ENCODE assay signal across 29 mouse cellular contexts in genomic region chr10:36578375-36579145, GRCm38 (mm10).
A peak's percentile ranks its signal among the peaks of the same experiment; 100 is the strongest.
DNase-seq lines count a peak whose midpoint lies in the region; ATAC-seq lines count a peak whose summit lies in the region.
"Had no signal": no experiment of that assay in that cellular context is flagged by ENCODE, and none has a peak within 500 bp of the region (broad histone marks: within the 10 kb centered on the region; RNA-seq: fewer than 3 reads in every experiment).

No protein-coding gene starts in this region.

- H3K9ac ChIP-seq in hindbrain, embryonic 14.5 days: no peak overlapping the region
- H3K9ac ChIP-seq in hindbrain, embryonic 11.5 days (ENCODE audit: low read depth, low read length): no peak overlapping the region
- H3K9ac ChIP-seq in midbrain, embryonic 14.5 days (replicated peaks; ENCODE audit: low read length): no peak overlapping the region
- no peak overlapping the region for H3K9ac ChIP-seq in midbrain, embryonic 11.5 days (ENCODE audit: low read length)
- no peak overlapping the region for H3K9ac ChIP-seq in midbrain, embryonic 16.5 days (ENCODE audit: low read depth, low read length)
- H3K9ac ChIP-seq: embryonic facial prominence, embryonic 13.5 days; embryonic facial prominence, embryonic 15.5 days; forebrain, embryonic 12.5 days had no signal

- no peaks in the 10 kb centered on the region for H3K9me3 ChIP-seq in hindbrain, embryonic 14.5 days (ENCODE audit: control insufficient read depth, low read length)
- no peaks in the 10 kb centered on the region for H3K9me3 ChIP-seq in hindbrain, embryonic 11.5 days (ENCODE audit: control insufficient read depth, low read length)
- no peaks in the 10 kb centered on the region for H3K9me3 ChIP-seq in midbrain, embryonic 14.5 days (ENCODE audit: control insufficient read depth, low read length)
- H3K9me3 ChIP-seq in midbrain, embryonic 11.5 days (ENCODE audit: control insufficient read depth, low read length): no peaks in the 10 kb centered on the region
- H3K9me3 ChIP-seq in midbrain, embryonic 16.5 days (replicated peaks; ENCODE audit: control insufficient read depth, low read length, poor library complexity, severe bottlenecking): no peaks in the 10 kb centered on the region
- no peaks in the 10 kb centered on the region for H3K9me3 ChIP-seq in midbrain, embryonic 10.5 days (replicated peaks)
- H3K9me3 ChIP-seq: embryonic facial prominence, embryonic 13.5 days; embryonic facial prominence, embryonic 15.5 days; forebrain, embryonic 10.5 days; forebrain, embryonic 12.5 days; G1E had no signal

- peak; percentile 59; the same call in 1 of the 2 replicates for ATAC-seq in hindbrain, embryonic 14.5 days (ENCODE audit: low FRiP score)
- no peak for ATAC-seq in hindbrain, embryonic 11.5 days (ENCODE audit: low FRiP score)
- ATAC-seq in midbrain, embryonic 14.5 days (ENCODE audit: low FRiP score, low TSS enrichment): peak; percentile 62; the same call in 1 of the 2 replicates
- no peak for ATAC-seq in midbrain, embryonic 11.5 days (ENCODE audit: low FRiP score)
- ATAC-seq in midbrain, embryonic 16.5 days: 0 out of 2 replicates have a peak, but pooled peaks have one; percentile 56
- ATAC-seq: activated CD4-positive, CD25-positive, alpha-beta regulatory T cell, adult 4 months; CD4-positive, CD25-positive, alpha-beta regulatory T cell, adult 4 months; forebrain, embryonic 14.5 days; forebrain, embryonic 16.5 days; Patski had no signal

- no peak overlapping the region for H3K4me2 ChIP-seq in hindbrain, embryonic 14.5 days (replicated peaks)
- H3K4me2 ChIP-seq in hindbrain, embryonic 11.5 days (replicated peaks; ENCODE audit: low read depth, low read length): no peak overlapping the region
- H3K4me2 ChIP-seq in midbrain, embryonic 14.5 days (ENCODE audit: low read length): no peak overlapping the region
- H3K4me2 ChIP-seq in midbrain, embryonic 11.5 days: no peak overlapping the region
- no peak overlapping the region for H3K4me2 ChIP-seq in midbrain, embryonic 16.5 days (ENCODE audit: low read length)
- H3K4me2 ChIP-seq: embryonic facial prominence, embryonic 13.5 days; embryonic facial prominence, embryonic 15.5 days; forebrain, embryonic 12.5 days had no signal

- no peak for DNase-seq in hindbrain, embryonic 14.5 days (ENCODE audit: low spot score)
- DNase-seq in hindbrain, embryonic 11.5 days (ENCODE audit: low spot score): no peak
- DNase-seq in midbrain, embryonic 14.5 days: peak; percentile 32
- DNase-seq in midbrain, embryonic 11.5 days (ENCODE audit: low spot score, missing footprints): no peak
- DNase-seq in midbrain, embryonic 10.5 days (ENCODE audit: low spot score): no peak
- DNase-seq: adrenal gland, adult 8-10 months; adrenal gland, postnatal 14 days; adrenal gland, postnatal 36 days; B cell, adult 2 months; cerebellum, adult 11 months; cerebellum, adult 18-20 months; cerebellum, adult 8-10 months; cerebellum, adult 9-11 months; cerebellum, postnatal 14 days; cerebellum, postnatal 36 days; embryo, embryonic 11 days had no signal

- no peaks in the 10 kb centered on the region for H3K27me3 ChIP-seq in hindbrain, embryonic 14.5 days (ENCODE audit: control insufficient read depth, insufficient read depth, low read length)
- no peaks in the 10 kb centered on the region for H3K27me3 ChIP-seq in hindbrain, embryonic 11.5 days (ENCODE audit: control insufficient read depth, insufficient read depth, low read length)
- H3K27me3 ChIP-seq in midbrain, embryonic 14.5 days (ENCODE audit: control insufficient read depth, insufficient read depth, low read length): no peaks in the 10 kb centered on the region
- H3K27me3 ChIP-seq in midbrain, embryonic 11.5 days (ENCODE audit: control insufficient read depth, insufficient read depth, low read length): no peaks in the 10 kb centered on the region
- H3K27me3 ChIP-seq in midbrain, embryonic 16.5 days (ENCODE audit: control insufficient read depth, insufficient read depth, low read depth, low read length): no peaks in the 10 kb centered on the region
- H3K27me3 ChIP-seq in midbrain, embryonic 10.5 days (ENCODE audit: low read depth, poor library complexity, severe bottlenecking): no peaks in the 10 kb centered on the region
- H3K27me3 ChIP-seq: CH12.LX; embryonic facial prominence, embryonic 13.5 days; embryonic facial prominence, embryonic 15.5 days; forebrain, embryonic 12.5 days; Patski had no signal

- H3K4me3 ChIP-seq in hindbrain, embryonic 14.5 days (replicated peaks; ENCODE audit: low read length): no peak overlapping the region
- no peak overlapping the region for H3K4me3 ChIP-seq in hindbrain, embryonic 11.5 days (ENCODE audit: low read depth, low read length)
- no peak overlapping the region for H3K4me3 ChIP-seq in midbrain, embryonic 14.5 days (replicated peaks; ENCODE audit: low read depth, low read length)
- H3K4me3 ChIP-seq in midbrain, embryonic 11.5 days (ENCODE audit: low read depth, low read length): no peak overlapping the region
- no peak overlapping the region for H3K4me3 ChIP-seq in midbrain, embryonic 16.5 days (ENCODE audit: low read depth, low read length)
- no peak overlapping the region for H3K4me3 ChIP-seq in midbrain, embryonic 10.5 days
- H3K4me3 ChIP-seq: embryonic facial prominence, embryonic 13.5 days; embryonic facial prominence, embryonic 15.5 days; erythroblast, embryonic 14.5 days; forebrain, embryonic 10.5 days; forebrain, embryonic 12.5 days had no signal

- H3K4me1 ChIP-seq in hindbrain, embryonic 14.5 days (replicated peaks; ENCODE audit: control insufficient read depth, insufficient read depth, low read length): no peaks in the 10 kb centered on the region
- H3K4me1 ChIP-seq in hindbrain, embryonic 11.5 days (replicated peaks; ENCODE audit: control insufficient read depth, insufficient read depth, low read length): no peaks in the 10 kb centered on the region
- H3K4me1 ChIP-seq in midbrain, embryonic 14.5 days (ENCODE audit: control insufficient read depth, insufficient read depth, low read length): no peaks in the 10 kb centered on the region
- H3K4me1 ChIP-seq in midbrain, embryonic 11.5 days (ENCODE audit: control insufficient read depth, insufficient read depth, low read length): no peaks in the 10 kb centered on the region
- no peaks in the 10 kb centered on the region for H3K4me1 ChIP-seq in midbrain, embryonic 16.5 days (ENCODE audit: control insufficient read depth, insufficient read depth, low read length)
- H3K4me1 ChIP-seq in midbrain, embryonic 10.5 days: 0 out of 2 replicates have a peak, but pooled peaks cover 3% of the 10 kb centered on the region
- H3K4me1 ChIP-seq: embryonic facial prominence, embryonic 13.5 days; embryonic facial prominence, embryonic 15.5 days; forebrain, embryonic 10.5 days; forebrain, embryonic 12.5 days had no signal

- H3K36me3 ChIP-seq in hindbrain, embryonic 14.5 days (replicated peaks; ENCODE audit: control insufficient read depth, insufficient read depth): no peaks in the 10 kb centered on the region
- H3K36me3 ChIP-seq in hindbrain, embryonic 11.5 days (ENCODE audit: control insufficient read depth, insufficient read depth, low read length): no peaks in the 10 kb centered on the region
- no peaks in the 10 kb centered on the region for H3K36me3 ChIP-seq in midbrain, embryonic 14.5 days (ENCODE audit: control insufficient read depth, insufficient read depth, low read length)
- H3K36me3 ChIP-seq in midbrain, embryonic 11.5 days (ENCODE audit: control insufficient read depth, insufficient read depth, low read length): no peaks in the 10 kb centered on the region
- no peaks in the 10 kb centered on the region for H3K36me3 ChIP-seq in midbrain, embryonic 16.5 days (ENCODE audit: control insufficient read depth, insufficient read depth, low read length)
- H3K36me3 ChIP-seq in midbrain, embryonic 10.5 days: no peaks in the 10 kb centered on the region
- H3K36me3 ChIP-seq: embryonic facial prominence, embryonic 13.5 days; embryonic facial prominence, embryonic 15.5 days; forebrain, embryonic 10.5 days; forebrain, embryonic 12.5 days; G1E had no signal

- WGBS in hindbrain, embryonic 14.5 days: 57% methylated on average over 4 of the region's 4 CpGs
- 80% methylated on average over 4 of the region's 4 CpGs for WGBS in hindbrain, embryonic 11.5 days
- 34% methylated on average over 4 of the region's 4 CpGs for WGBS in midbrain, embryonic 14.5 days
- WGBS in midbrain, embryonic 11.5 days: 52% methylated on average over 4 of the region's 4 CpGs
- 36% methylated on average over 4 of the region's 4 CpGs for WGBS in midbrain, embryonic 16.5 days
- WGBS in midbrain, embryonic 10.5 days: 72% methylated on average over 4 of the region's 4 CpGs

- H3K27ac ChIP-seq in hindbrain, embryonic 14.5 days: no peak overlapping the region
- no peak overlapping the region for H3K27ac ChIP-seq in hindbrain, embryonic 11.5 days (ENCODE audit: low read depth, low read length)
- H3K27ac ChIP-seq in midbrain, embryonic 14.5 days (replicated peaks; ENCODE audit: low read depth, low read length): no peak overlapping the region
- no peak overlapping the region for H3K27ac ChIP-seq in midbrain, embryonic 11.5 days (ENCODE audit: low read depth, low read length)
- no peak overlapping the region for H3K27ac ChIP-seq in midbrain, embryonic 16.5 days (ENCODE audit: low read length)
- H3K27ac ChIP-seq in midbrain, embryonic 10.5 days (replicated peaks): no peak overlapping the region
- H3K27ac ChIP-seq: embryonic facial prominence, embryonic 13.5 days; embryonic facial prominence, embryonic 15.5 days; forebrain, embryonic 10.5 days; forebrain, embryonic 12.5 days had no signal

Comparison
In these comparisons a context has a peak if more than half of its experiments do, and no peak if none do; other contexts are left out.
1. ATAC-seq: peak in hindbrain, embryonic 14.5 days (single experiment), midbrain, embryonic 14.5 days (single experiment) and midbrain, embryonic 16.5 days (single experiment); none in hindbrain, embryonic 11.5 days (single experiment) and midbrain, embryonic 11.5 days (single experiment).